Mouse (Mus musculus) testis, adult 2 months (tissue): ENCODE measurements around the gene Rflnb.

ENCODE experiments used
- CTCF ChIP-seq: fragments of 200-500 bp; IDR thresholded peaks from 2 replicates; pipeline ENCODE4 v1.5.1; 2012; ENCODE audit warnings: low read depth, mild to moderate bottlenecking, inconsistent platforms, low read length, moderate library complexity; ENCODE audit not compliant: control insufficient read depth, insufficient read depth, insufficient replicate concordance
- POLR2A ChIP-seq: fragments of 200-500 bp; IDR thresholded peaks from 2 replicates; pipeline ENCODE4 v1.6.1; 2012; ENCODE audit warnings: low read depth, mild to moderate bottlenecking, inconsistent platforms, low read length, moderate library complexity; ENCODE audit not compliant: control insufficient read depth

DNA sequence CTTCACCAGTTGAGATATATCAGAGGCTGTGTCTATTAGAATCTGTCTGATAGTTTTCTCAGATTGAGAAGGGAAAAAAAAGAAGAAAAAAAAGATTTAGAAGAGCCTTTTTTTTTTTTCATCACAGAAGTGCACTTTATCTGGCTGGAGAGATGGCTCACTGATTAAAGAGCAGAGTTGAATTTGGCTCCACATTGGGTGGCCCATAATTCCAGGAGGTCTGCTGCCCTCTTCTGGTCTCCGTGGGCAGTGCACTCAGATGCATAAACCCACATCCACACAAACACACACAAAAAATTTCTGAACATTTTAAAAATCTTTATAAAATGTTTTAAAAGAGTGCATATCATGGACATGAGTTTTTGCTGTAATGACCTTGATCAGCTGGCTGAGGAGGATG, 53.6 kb downstream of the Rflnb start:
- TF ChIP-seq POLR2A (no peak), CTCF (peak; percentile 72; the same call in 1 of the 2 replicates)
